Mouse (Mus musculus) midbrain, embryonic 13.5 days (tissue): Measurements from ENCODE around the gene Ppp1r21. TPM values are rescaled to one million over a fixed set of nuclear protein-coding genes. Genes with fewer than 3 reads are reported as not detected.

Experiments
- ATAC-seq: fragments of 200-750 bp; cut with Nextera tagmentation; 2 replicates; pipeline ENCODE4 v1.8.0; 2017; ENCODE audit warnings: mild to moderate bottlenecking, moderate TSS enrichment, moderate library complexity
- H3K27ac ChIP-seq: fragments of 300-500 bp; sonication (generic); 2 replicates; pipeline ENCODE4 v1.5.1; 2015; ENCODE audit warnings: inconsistent platforms, mild to moderate bottlenecking, moderate library complexity
- H3K27me3 ChIP-seq: fragments of 300-500 bp; sonication (generic); 2 replicates; pipeline ENCODE4 v1.6.1; 2015; ENCODE audit warnings: mild to moderate bottlenecking, inconsistent platforms
- H3K36me3 ChIP-seq: fragments of 300-500 bp; sonication (generic); 2 replicates; pipeline ENCODE4 v1.6.1; 2015; ENCODE audit warnings: mild to moderate bottlenecking, inconsistent platforms
- H3K4me1 ChIP-seq: fragments of 300-500 bp; sonication (generic); replicated peaks from 2 replicates; pipeline ENCODE4 v1.6.1; 2015; ENCODE audit warnings: inconsistent platforms
- H3K4me2 ChIP-seq: fragments of 300-500 bp; sonication (generic); replicated peaks from 2 replicates; pipeline ENCODE4 v1.6.1; 2015; ENCODE audit warnings: moderate library complexity, mild to moderate bottlenecking, inconsistent platforms
- H3K4me3 ChIP-seq: fragments of 300-500 bp; sonication (generic); replicated peaks from 2 replicates; pipeline ENCODE4 v1.5.1; 2015; ENCODE audit warnings: mild to moderate bottlenecking, inconsistent platforms
- H3K9ac ChIP-seq: fragments of 300-500 bp; sonication (generic); replicated peaks from 2 replicates; pipeline ENCODE4 v1.6.1; 2015; ENCODE audit warnings: mild to moderate bottlenecking, inconsistent platforms
- H3K9me3 ChIP-seq: fragments of 300-500 bp; sonication (generic); 2 replicates; pipeline ENCODE4 v1.6.1; 2016; ENCODE audit warnings: mild to moderate bottlenecking, inconsistent platforms
- WGBS: fragments of 180-500 bp; shearing (Covaris S2); methylation state at CpG from one replicate; pipeline ENCODE4 v1.1.7; 2015; 5-methylcytosine and 5-hydroxymethylcytosine counted together
- polyA plus RNA-seq: library from polyadenylated mRNA; unstranded; fragments of >200 nt; fragmentation: Nextera tagmentation; extraction: Ambion mirVana; gene quantifications from 2 replicates; pipeline ENCODE4 v1.2.1, GENCODE M21; 2015

The Ppp1r21 gene
- polyA plus RNA-seq, 1 experiment from 2014 or later = 30.9 TPM

GRCm38 (mm10) chr17:88600492-88601026 is 70.6 kb downstream of the Ppp1r21 start:
- Histone ChIP-seq H3K27ac (no peak overlapping the region), H3K27me3 (no peaks in the 10 kb centered on the region), H3K9ac (no peak overlapping the region), H3K4me2 (no peak overlapping the region), H3K4me3 (no peak overlapping the region), H3K36me3 (no peaks in the 10 kb centered on the region), H3K4me1 (peaks cover 25% of the 10 kb centered on the region; the same call in 1 of the 2 replicates), H3K9me3 (no peaks in the 10 kb centered on the region)
- 89% methylated on average over 8 of the region's 8 CpGs for whole genome bisulfite sequencing
- ATAC-seq = no peak

- no peak overlapping the region for H3K4me2 ChIP-seq
- WGBS = 89% methylated on average over 11 of the region's 11 CpGs
- no peak for ATAC-seq
These were observed 74.0 kb downstream of the Ppp1r21 start for GRCm38 (mm10) chr17:88603943-88604342.

GRCm38 (mm10) chr17:88606056-88606455 is 76.1 kb downstream of the Ppp1r21 start:
- Histone ChIP-seq H3K9ac (no peak overlapping the region), H3K9me3 (no peaks in the 10 kb centered on the region), H3K4me3 (no peak overlapping the region), H3K27ac (no peak overlapping the region), H3K36me3 (no peaks in the 10 kb centered on the region), H3K27me3 (no peaks in the 10 kb centered on the region), H3K4me2 (no peak overlapping the region), H3K4me1 (peaks cover 1% of the 10 kb centered on the region; the same call in 1 of the 2 replicates)
- 90% methylated on average over 2 of the region's 2 CpGs for WGBS
- no peak for ATAC-seq

More at GRCm38 (mm10) chr17:88603943-88604342, 74.0 kb downstream of the Ppp1r21 start:
- no peak overlapping the region for H3K9ac ChIP-seq
- no peaks in the 10 kb centered on the region for H3K9me3 ChIP-seq
- no peak overlapping the region for H3K4me3 ChIP-seq
- no peaks in the 10 kb centered on the region for H3K36me3 ChIP-seq
- peaks cover 12% of the 10 kb centered on the region; the same call in 1 of the 2 replicates for H3K4me1 ChIP-seq
- no peak overlapping the region for H3K27ac ChIP-seq
- H3K27me3 ChIP-seq = no peaks in the 10 kb centered on the region

GRCm38 (mm10) chr17:88609361-88609760 is 79.4 kb downstream of the Ppp1r21 start:
- ATAC-seq = no peak
- no peaks in the 10 kb centered on the region for H3K27me3 ChIP-seq
- H3K4me1 ChIP-seq = no peaks in the 10 kb centered on the region
- WGBS = 80% methylated on average over 15 of the region's 15 CpGs
- H3K36me3 ChIP-seq = no peaks in the 10 kb centered on the region
- no peak overlapping the region for H3K9ac ChIP-seq
- no peaks in the 10 kb centered on the region for H3K9me3 ChIP-seq
- no peak overlapping the region for H3K4me2 ChIP-seq
- no peak overlapping the region for H3K4me3 ChIP-seq
- H3K27ac ChIP-seq = no peak overlapping the region

- H3K9me3 ChIP-seq = no peaks in the 10 kb centered on the region
- WGBS = 82% methylated on average over 2 of the region's 2 CpGs
- no peaks in the 10 kb centered on the region for H3K4me1 ChIP-seq
- no peak overlapping the region for H3K4me3 ChIP-seq
- ATAC-seq = no peak
- H3K36me3 ChIP-seq = no peaks in the 10 kb centered on the region
- no peak overlapping the region for H3K9ac ChIP-seq
- H3K27ac ChIP-seq = no peak overlapping the region
- no peak overlapping the region for H3K4me2 ChIP-seq
- H3K27me3 ChIP-seq = no peaks in the 10 kb centered on the region
These were observed 81.1 kb downstream of the Ppp1r21 start for GRCm38 (mm10) chr17:88611057-88611456.

- Histone ChIP-seq H3K9ac (no peak overlapping the region), H3K4me1 (no peaks in the 10 kb centered on the region), H3K36me3 (no peaks in the 10 kb centered on the region), H3K4me2 (no peak overlapping the region), H3K9me3 (no peaks in the 10 kb centered on the region), H3K27ac (no peak overlapping the region), H3K4me3 (no peak overlapping the region), H3K27me3 (no peaks in the 10 kb centered on the region)
- 49% methylated on average over 6 of the region's 6 CpGs for WGBS
- no peak for ATAC-seq
These were observed 83.3 kb downstream of the Ppp1r21 start for GRCm38 (mm10) chr17:88613172-88613571.

GRCm38 (mm10) chr17:88613721-88614120 is 83.8 kb downstream of the Ppp1r21 start:
- 94% methylated on average over 3 of the region's 3 CpGs for WGBS
- ATAC-seq = no peak
- no peak overlapping the region for H3K4me3 ChIP-seq

GRCm38 (mm10) chr17:88614234-88614633 is 84.3 kb downstream of the Ppp1r21 start:
- Histone ChIP-seq H3K27me3 (no peaks in the 10 kb centered on the region), H3K27ac (no peak overlapping the region), H3K36me3 (no peaks in the 10 kb centered on the region), H3K4me1 (no peaks in the 10 kb centered on the region), H3K4me3 (no peak overlapping the region), H3K9me3 (no peaks in the 10 kb centered on the region), H3K4me2 (no peak overlapping the region), H3K9ac (no peak overlapping the region)
- ATAC-seq = no peak
- 79% methylated on average over 3 of the region's 3 CpGs for WGBS

More at GRCm38 (mm10) chr17:88613721-88614120, 83.8 kb downstream of the Ppp1r21 start:
- no peaks in the 10 kb centered on the region for H3K4me1 ChIP-seq
- H3K27ac ChIP-seq = no peak overlapping the region
- H3K4me2 ChIP-seq = no peak overlapping the region
- H3K36me3 ChIP-seq = no peaks in the 10 kb centered on the region
- H3K9me3 ChIP-seq = no peaks in the 10 kb centered on the region
- no peak overlapping the region for H3K9ac ChIP-seq
- H3K27me3 ChIP-seq = no peaks in the 10 kb centered on the region

- Histone ChIP-seq H3K27me3 (no peaks in the 10 kb centered on the region), H3K4me2 (no peak overlapping the region), H3K36me3 (no peaks in the 10 kb centered on the region), H3K27ac (no peak overlapping the region), H3K4me1 (no peaks in the 10 kb centered on the region), H3K9me3 (no peaks in the 10 kb centered on the region), H3K4me3 (no peak overlapping the region), H3K9ac (no peak overlapping the region)
- 96% methylated on average over 1 of the region's 1 CpGs for WGBS
- ATAC-seq = no peak
These were observed 84.8 kb downstream of the Ppp1r21 start for GRCm38 (mm10) chr17:88614733-88615132.

- H3K9ac ChIP-seq = no peak overlapping the region
- no peaks in the 10 kb centered on the region for H3K36me3 ChIP-seq
- no peak overlapping the region for H3K27ac ChIP-seq
- H3K4me1 ChIP-seq = no peaks in the 10 kb centered on the region
- H3K9me3 ChIP-seq = no peaks in the 10 kb centered on the region
- ATAC-seq = no peak
- H3K4me2 ChIP-seq = no peak overlapping the region
- H3K4me3 ChIP-seq = no peak overlapping the region
- H3K27me3 ChIP-seq = no peaks in the 10 kb centered on the region
- WGBS = 92% methylated on average over 1 of the region's 1 CpGs
These were observed 85.7 kb downstream of the Ppp1r21 start for GRCm38 (mm10) chr17:88615492-88616155.

- H3K27ac ChIP-seq = no peak overlapping the region
- no peak overlapping the region for H3K9ac ChIP-seq
- H3K36me3 ChIP-seq = no peaks in the 10 kb centered on the region
- no peak overlapping the region for H3K4me3 ChIP-seq
- H3K27me3 ChIP-seq = no peaks in the 10 kb centered on the region
- no peak overlapping the region for H3K4me2 ChIP-seq
- H3K4me1 ChIP-seq = no peaks in the 10 kb centered on the region
- ATAC-seq = no peak
- 85% methylated on average over 4 of the region's 4 CpGs for WGBS
- 0 out of 2 replicates have a peak, but pooled peaks cover 3% of the 10 kb centered on the region for H3K9me3 ChIP-seq
These were observed 91.0 kb downstream of the Ppp1r21 start for GRCm38 (mm10) chr17:88620935-88621334.

GRCm38 (mm10) chr17:88621374-88621773 is 91.5 kb downstream of the Ppp1r21 start:
- no peak for ATAC-seq
- 0 out of 2 replicates have a peak, but pooled peaks cover 3% of the 10 kb centered on the region for H3K9me3 ChIP-seq
- 88% methylated on average over 3 of the region's 3 CpGs for WGBS
- no peak overlapping the region for H3K4me2 ChIP-seq
- no peaks in the 10 kb centered on the region for H3K36me3 ChIP-seq
- peaks cover 4% of the 10 kb centered on the region for H3K4me1 ChIP-seq
- H3K4me3 ChIP-seq = no peak overlapping the region
- H3K27me3 ChIP-seq = no peaks in the 10 kb centered on the region
- H3K9ac ChIP-seq = no peak overlapping the region
- no peak overlapping the region for H3K27ac ChIP-seq
